Mouse (Mus musculus) hindbrain, embryonic 16.5 days (tissue): ENCODE measurements around the gene Zbtb16. TPM values are rescaled to one million over a fixed set of nuclear protein-coding genes. Genes with fewer than 3 reads are reported as not detected.

ENCODE experiments used
- ATAC-seq: fragments of 200-750 bp; cut with Nextera tagmentation; 2 replicates; pipeline ENCODE4 v1.8.0; 2017; ENCODE audit warnings: moderate TSS enrichment, moderate library complexity
- H3K27ac ChIP-seq: fragments of 300-500 bp; sonication (generic); 2 replicates; pipeline ENCODE4 v1.5.1; 2014; ENCODE audit warnings: low read depth, mild to moderate bottlenecking, control low read depth, low read length, moderate library complexity
- H3K27me3 ChIP-seq: fragments of 300-500 bp; sonication (generic); replicated peaks from 2 replicates; pipeline ENCODE4 v1.6.1; 2014; ENCODE audit warnings: low read length; ENCODE audit not compliant: control insufficient read depth, insufficient read depth
- H3K36me3 ChIP-seq: fragments of 300-500 bp; sonication (generic); 2 replicates; pipeline ENCODE4 v1.6.1; 2014; ENCODE audit warnings: mild to moderate bottlenecking, low read length, moderate library complexity, mixed read lengths; ENCODE audit not compliant: control insufficient read depth, insufficient read depth
- H3K4me1 ChIP-seq: fragments of 300-500 bp; sonication (generic); 2 replicates; pipeline ENCODE4 v1.6.1; 2014; ENCODE audit warnings: low read depth, low read length; ENCODE audit not compliant: control insufficient read depth, insufficient read depth
- H3K4me2 ChIP-seq: fragments of 300-500 bp; sonication (generic); 2 replicates; pipeline ENCODE4 v1.6.1; 2014; ENCODE audit warnings: mild to moderate bottlenecking, low read length, control low read depth, moderate library complexity
- H3K4me3 ChIP-seq: fragments of 300-500 bp; sonication (generic); 2 replicates; pipeline ENCODE4 v1.5.1; 2014; ENCODE audit warnings: mild to moderate bottlenecking, low read length, control low read depth, moderate library complexity
- H3K9ac ChIP-seq: fragments of 300-500 bp; sonication (generic); 2 replicates; pipeline ENCODE4 v1.6.1; 2014; ENCODE audit warnings: low read depth, mild to moderate bottlenecking, control low read depth, low read length, moderate library complexity
- H3K9me3 ChIP-seq: fragments of 300-500 bp; sonication (generic); 2 replicates; pipeline ENCODE4 v1.6.1; 2014; ENCODE audit warnings: mild to moderate bottlenecking, low read length, moderate library complexity; ENCODE audit not compliant: control insufficient read depth
- WGBS: fragments of 180-500 bp; shearing (Covaris S2); extraction: QIAGEN DNeasy Blood & Tissue Kit; methylation state at CpG from one replicate; pipeline ENCODE4 v1.1.7; 2014; 5-methylcytosine and 5-hydroxymethylcytosine counted together
- polyA plus RNA-seq: library from polyadenylated mRNA; unstranded; fragments of >200 nt; fragmentation: Nextera tagmentation; extraction: Ambion mirVana; gene quantifications from 2 replicates; pipeline ENCODE4 v1.2.1, GENCODE M21; 2015

The Zbtb16 gene
- polyA plus RNA-seq, 1 experiment from 2014 or later = 8.4 TPM

GRCm38 (mm10) chr9:48849531-48849930, 13.5 kb upstream of the Zbtb16 start:
- 90% methylated on average over 5 of the region's 5 CpGs for WGBS
- Histone ChIP-seq H3K4me3 (no peak overlapping the region), H3K4me2 (no peak overlapping the region), H3K4me1 (no peaks in the 10 kb centered on the region), H3K9ac (no peak overlapping the region), H3K27ac (no peak overlapping the region), H3K36me3 (no peaks in the 10 kb centered on the region), H3K27me3 (no peaks in the 10 kb centered on the region), H3K9me3 (no peaks in the 10 kb centered on the region)
- no peak for ATAC-seq

GRCm38 (mm10) chr9:48839568-48839967, 3.5 kb upstream of the Zbtb16 start:
- no peak for ATAC-seq
- H3K27ac ChIP-seq = no peak overlapping the region
- no peak overlapping the region for H3K4me2 ChIP-seq
- WGBS = 98% methylated on average over 3 of the region's 3 CpGs
- H3K9me3 ChIP-seq = no peaks in the 10 kb centered on the region
- no peaks in the 10 kb centered on the region for H3K36me3 ChIP-seq
- H3K4me1 ChIP-seq = peaks cover 17% of the 10 kb centered on the region
- H3K4me3 ChIP-seq = no peak overlapping the region
- H3K27me3 ChIP-seq = peaks cover 5% of the 10 kb centered on the region; the same call in 1 of the 2 replicates
- no peak overlapping the region for H3K9ac ChIP-seq

GRCm38 (mm10) chr9:48838346-48838745, 2.3 kb upstream of the Zbtb16 start:
- WGBS = 41% methylated on average over 4 of the region's 4 CpGs
- H3K9me3 ChIP-seq = no peaks in the 10 kb centered on the region
- H3K36me3 ChIP-seq = no peaks in the 10 kb centered on the region
- H3K9ac ChIP-seq = no peak overlapping the region
- H3K27ac ChIP-seq = no peak overlapping the region
- no peak overlapping the region for H3K4me2 ChIP-seq
- no peak overlapping the region for H3K4me3 ChIP-seq
- peaks cover 10% of the 10 kb centered on the region for H3K27me3 ChIP-seq
- ATAC-seq = no peak
- peaks cover 19% of the 10 kb centered on the region for H3K4me1 ChIP-seq

GRCm38 (mm10) chr9:48837181-48837580, 1.2 kb upstream of the Zbtb16 start:
- Histone ChIP-seq H3K36me3 (no peaks in the 10 kb centered on the region), H3K9me3 (no peaks in the 10 kb centered on the region), H3K4me3 (peak overlapping the region; percentile 72), H3K9ac (no peak overlapping the region), H3K4me1 (peaks cover 19% of the 10 kb centered on the region), H3K4me2 (peak overlapping the region; percentile 99), H3K27ac (no peak overlapping the region), H3K27me3 (peaks cover 11% of the 10 kb centered on the region)
- no peak for ATAC-seq
- 6% methylated on average over 14 of the region's 14 CpGs for WGBS

GRCm38 (mm10) chr9:48836566-48836930, 526 bp upstream of the Zbtb16 start:
- H3K27ac ChIP-seq = no peak overlapping the region
- 2% methylated on average over 12 of the region's 12 CpGs for WGBS
- H3K27me3 ChIP-seq = peaks cover 11% of the 10 kb centered on the region
- peak overlapping the region; percentile 99 for H3K4me2 ChIP-seq
- H3K9ac ChIP-seq = peak overlapping the region; percentile 73
- H3K9me3 ChIP-seq = no peaks in the 10 kb centered on the region
- no peaks in the 10 kb centered on the region for H3K36me3 ChIP-seq
- ATAC-seq = 0 out of 2 replicates have a peak, but pooled peaks have one; percentile 3
- peaks cover 19% of the 10 kb centered on the region for H3K4me1 ChIP-seq
- H3K4me3 ChIP-seq = peak overlapping the region; percentile 72

GRCm38 (mm10) chr9:48834541-48835411, 1.2 kb downstream of the Zbtb16 start:
- no peaks in the 10 kb centered on the region for H3K9me3 ChIP-seq
- 0 out of 2 replicates have a peak, but pooled peaks have one; percentile 40 for ATAC-seq
- under 1% methylated on average over 65 of the region's 65 CpGs for WGBS
- no peaks in the 10 kb centered on the region for H3K36me3 ChIP-seq
- peaks cover 11% of the 10 kb centered on the region for H3K27me3 ChIP-seq
- H3K4me2 ChIP-seq = peak overlapping the region; percentile 99
- H3K9ac ChIP-seq = peak overlapping the region; percentile 73
- H3K27ac ChIP-seq = peak overlapping the region; percentile 23; the same call in 1 of the 2 replicates
- peak overlapping the region; percentile 72 for H3K4me3 ChIP-seq
- H3K4me1 ChIP-seq = peaks cover 19% of the 10 kb centered on the region

GRCm38 (mm10) chr9:48834006-48834405, 2.0 kb downstream of the Zbtb16 start:
- Histone ChIP-seq H3K9ac (no peak overlapping the region), H3K4me1 (peaks cover 19% of the 10 kb centered on the region), H3K9me3 (no peaks in the 10 kb centered on the region), H3K4me2 (peak overlapping the region; percentile 99), H3K36me3 (no peaks in the 10 kb centered on the region), H3K27ac (no peak overlapping the region), H3K27me3 (peaks cover 11% of the 10 kb centered on the region), H3K4me3 (peak overlapping the region; percentile 72)
- no peak for ATAC-seq
- 22% methylated on average over 4 of the region's 4 CpGs for WGBS

- ATAC-seq = no peak
- Histone ChIP-seq H3K9ac (no peak overlapping the region), H3K4me2 (no peak overlapping the region), H3K27me3 (peaks cover 8% of the 10 kb centered on the region), H3K4me1 (peaks cover 19% of the 10 kb centered on the region), H3K36me3 (no peaks in the 10 kb centered on the region), H3K4me3 (no peak overlapping the region), H3K27ac (no peak overlapping the region), H3K9me3 (no peaks in the 10 kb centered on the region)
- WGBS = 94% methylated on average over 11 of the region's 11 CpGs
Measured at GRCm38 (mm10) chr9:48833493-48833892, 2.5 kb downstream of the Zbtb16 start.

GRCm38 (mm10) chr9:48832473-48833100, 3.4 kb downstream of the Zbtb16 start:
- Histone ChIP-seq H3K4me1 (peaks cover 19% of the 10 kb centered on the region), H3K27me3 (peaks cover 8% of the 10 kb centered on the region), H3K9ac (no peak overlapping the region), H3K9me3 (no peaks in the 10 kb centered on the region), H3K4me3 (no peak overlapping the region), H3K4me2 (no peak overlapping the region), H3K36me3 (no peaks in the 10 kb centered on the region), H3K27ac (no peak overlapping the region)
- 91% methylated on average over 20 of the region's 20 CpGs for WGBS
- no peak for ATAC-seq
